Mouse (Mus musculus): ENCODE results near the gene Camta1. TPM values are rescaled to one million over a fixed set of nuclear protein-coding genes. Genes with fewer than 3 reads are reported as not detected.

The Camta1 gene
- total RNA-seq, 2 experiments from 2014 or later = 40.1 to 77.9 TPM

- no peak for ATAC-seq (replicated peaks; ENCODE audit: poor library complexity)
Measured at GRCm38 (mm10) chr4:151408246-151408645, 453.4 kb downstream of the Camta1 start.

GRCm38 (mm10) chr4:151407129-151407528 lies 454.5 kb downstream of the Camta1 start:
- no peak for ATAC-seq (replicated peaks; ENCODE audit: poor library complexity)

GRCm38 (mm10) chr4:151404581-151405256 lies 457.0 kb downstream of the Camta1 start:
- ATAC-seq (replicated peaks; ENCODE audit: poor library complexity) = no peak

DNA sequence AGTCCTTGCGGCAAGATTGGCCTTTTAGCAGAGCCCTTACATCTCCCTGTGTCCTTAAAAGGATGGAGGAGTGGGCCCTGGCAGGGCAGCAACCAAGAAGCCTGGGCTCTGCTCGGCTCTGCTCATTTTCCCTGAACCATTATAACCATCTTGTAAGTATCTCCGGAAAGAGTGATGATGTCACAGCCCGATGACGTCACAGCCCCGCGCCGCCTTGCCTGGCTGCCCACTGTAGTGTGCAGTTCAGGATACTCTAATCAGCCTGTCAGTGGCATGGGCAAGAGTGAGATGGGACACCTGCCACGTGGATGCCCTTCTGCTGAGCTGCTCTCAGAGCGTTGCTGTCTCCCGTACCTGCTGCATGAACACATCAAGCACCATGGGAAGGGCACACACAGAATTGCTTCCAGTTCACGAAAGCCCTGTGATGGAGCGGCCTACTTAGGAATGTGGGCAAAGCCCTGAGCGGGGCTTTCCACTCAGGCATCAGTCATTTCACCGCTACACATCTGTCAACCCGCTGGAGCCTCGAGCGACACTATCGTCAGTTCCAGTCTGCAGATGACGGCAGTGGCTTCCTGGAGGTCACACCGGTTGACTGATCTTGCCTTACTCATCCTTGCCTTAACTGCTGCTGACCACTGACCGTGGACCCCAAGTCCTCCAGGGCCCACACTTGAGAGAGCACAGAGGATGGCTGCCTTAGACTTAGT lies 459.8 kb downstream of the Camta1 start:
- ATAC-seq (replicated peaks; ENCODE audit: poor library complexity) = no peak

- no peak for ATAC-seq (replicated peaks; ENCODE audit: poor library complexity)
Measured at GRCm38 (mm10) chr4:151396536-151396935, 465.1 kb downstream of the Camta1 start.

- no peak for ATAC-seq (replicated peaks; ENCODE audit: poor library complexity)
Measured at GRCm38 (mm10) chr4:151389345-151389744, 472.3 kb downstream of the Camta1 start.

DNA sequence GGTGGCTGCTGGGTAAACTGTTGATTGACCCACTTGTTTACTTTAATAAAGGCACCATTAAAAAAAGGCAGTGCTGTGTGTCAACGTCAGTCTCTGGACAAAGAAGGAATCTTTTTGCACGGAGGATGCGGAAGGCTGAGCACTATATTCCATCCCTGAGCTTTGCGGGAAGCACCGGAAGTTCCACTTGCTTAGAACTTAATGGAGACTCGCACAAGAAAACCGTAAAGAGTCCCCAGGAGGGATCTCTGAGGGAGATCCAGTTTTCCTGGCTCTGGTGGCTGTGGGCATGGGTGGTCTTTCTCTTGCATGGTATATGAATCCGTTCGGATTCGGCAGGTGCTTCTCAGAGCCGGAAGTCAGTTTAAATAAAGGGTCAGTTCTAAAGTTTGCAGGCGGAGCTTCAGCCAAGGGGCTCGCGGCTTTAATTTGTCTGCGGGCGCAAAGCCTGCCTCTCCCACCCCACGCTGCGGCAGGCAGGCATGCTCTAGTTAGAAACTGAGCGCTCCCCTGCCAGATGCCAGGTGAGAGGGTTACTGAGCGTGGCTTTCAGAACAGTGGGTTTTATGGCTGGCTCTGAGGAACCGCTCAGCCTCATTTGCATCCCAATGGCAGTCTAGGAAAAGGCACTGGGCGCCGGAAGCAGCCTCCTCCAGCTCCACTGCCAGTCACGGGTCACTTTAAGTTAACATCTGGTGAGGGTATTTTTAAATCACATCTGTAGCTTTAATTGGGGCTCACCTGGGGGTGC lies 474.8 kb downstream of the Camta1 start:
- no peak for ATAC-seq (replicated peaks; ENCODE audit: poor library complexity)

DNA sequence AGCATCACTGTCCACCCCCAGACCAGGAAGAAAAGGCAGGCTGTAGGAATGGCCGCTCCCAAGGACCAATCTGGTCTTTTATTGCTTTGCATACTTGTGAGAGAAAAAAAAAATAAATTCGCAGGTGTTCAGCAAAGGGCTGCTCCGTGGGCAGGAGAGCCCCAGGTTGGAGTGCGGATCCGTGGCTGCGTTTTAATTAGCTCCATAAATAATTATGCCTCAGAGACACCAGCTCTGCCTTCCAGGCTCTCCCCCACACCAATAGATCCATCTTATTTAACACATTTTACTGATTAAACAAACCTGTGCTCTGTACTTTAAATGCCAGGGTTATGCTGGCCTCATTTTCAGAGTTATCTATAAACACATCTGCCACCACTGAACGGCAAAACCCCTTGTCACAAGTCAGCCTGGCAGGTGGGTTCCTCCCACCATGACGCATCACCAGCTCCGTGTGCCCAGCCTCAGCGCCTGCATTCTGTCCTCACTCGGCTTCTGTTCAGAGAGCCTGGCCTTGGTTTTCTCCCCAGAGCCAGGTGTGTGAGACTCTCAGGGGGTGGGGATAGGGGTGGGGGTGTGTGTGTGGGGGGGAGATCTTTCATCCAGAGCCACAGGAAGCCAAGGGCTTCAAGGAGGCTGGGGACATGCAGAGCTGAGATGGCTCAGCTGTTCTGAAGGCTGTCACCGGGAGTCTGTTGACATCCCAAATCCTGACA lies 475.5 kb downstream of the Camta1 start:
- no peak for ATAC-seq (replicated peaks; ENCODE audit: poor library complexity)

GRCm38 (mm10) chr4:151377731-151378130 lies 483.9 kb downstream of the Camta1 start:
- no peak for ATAC-seq (replicated peaks; ENCODE audit: poor library complexity)

DNA sequence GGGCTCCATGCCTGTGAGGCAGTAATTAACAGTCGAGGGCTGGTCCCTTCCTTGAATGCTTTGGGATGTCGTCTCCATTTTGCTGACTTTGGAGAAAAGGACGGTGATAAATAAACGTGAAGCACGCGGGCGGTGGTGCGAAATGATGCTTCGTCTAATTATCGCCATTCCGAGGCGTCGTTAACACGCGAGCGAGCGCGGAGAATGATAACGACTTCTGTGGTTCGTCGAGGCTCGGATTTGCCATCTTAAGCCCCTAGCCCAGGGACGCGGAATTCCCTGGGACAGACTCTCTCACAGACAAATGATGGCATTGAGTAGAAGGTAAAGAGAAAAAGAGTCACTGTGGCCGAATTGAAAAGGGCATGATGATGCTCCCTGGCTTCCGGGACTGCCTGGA lies 485.4 kb downstream of the Camta1 start:
- no peak for ATAC-seq (replicated peaks; ENCODE audit: poor library complexity)

DNA sequence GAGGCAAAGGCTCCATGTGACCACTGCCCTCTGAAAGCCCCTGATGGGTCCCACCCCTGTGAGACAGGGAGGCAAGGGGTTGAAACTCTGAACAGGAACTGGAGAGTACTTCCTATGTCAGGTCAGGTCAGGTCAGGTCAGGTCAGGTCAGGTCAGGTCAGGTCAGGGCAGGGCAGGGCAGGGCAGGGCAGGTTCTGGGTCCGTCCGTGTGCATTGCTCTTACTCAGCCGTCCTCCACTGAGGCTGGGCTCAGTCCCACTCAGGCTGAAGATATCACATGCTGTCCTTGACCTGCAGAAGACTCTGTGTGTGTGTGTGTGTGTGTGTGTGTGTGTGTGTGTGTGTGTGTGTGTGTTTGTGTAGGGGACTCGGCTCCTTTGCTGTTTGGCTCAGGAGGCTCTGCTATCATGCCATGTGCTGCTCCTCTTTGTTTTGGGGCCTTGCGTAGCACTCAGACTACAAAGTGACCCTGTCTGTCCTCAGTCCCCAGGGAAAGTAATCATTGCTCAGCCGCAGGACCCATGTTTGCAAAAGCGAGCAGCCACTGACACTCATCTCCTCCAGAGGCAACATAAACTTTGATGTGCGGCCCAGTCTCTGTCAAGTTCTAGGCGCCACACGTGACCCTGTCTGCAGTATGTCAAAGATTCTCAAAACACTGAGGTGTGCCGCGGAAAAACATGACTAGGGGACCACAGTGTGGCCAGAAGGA lies 488.7 kb downstream of the Camta1 start:
- no peak for ATAC-seq (replicated peaks; ENCODE audit: poor library complexity)

- ATAC-seq (replicated peaks; ENCODE audit: poor library complexity) = no peak
Measured at GRCm38 (mm10) chr4:151366941-151367545, 494.6 kb downstream of the Camta1 start.

GRCm38 (mm10) chr4:151360976-151361673 lies 500.6 kb downstream of the Camta1 start:
- ATAC-seq (replicated peaks; ENCODE audit: poor library complexity) = no peak

- ATAC-seq (replicated peaks; ENCODE audit: poor library complexity) = no peak
Measured at GRCm38 (mm10) chr4:151355505-151355904, 506.2 kb downstream of the Camta1 start.

DNA sequence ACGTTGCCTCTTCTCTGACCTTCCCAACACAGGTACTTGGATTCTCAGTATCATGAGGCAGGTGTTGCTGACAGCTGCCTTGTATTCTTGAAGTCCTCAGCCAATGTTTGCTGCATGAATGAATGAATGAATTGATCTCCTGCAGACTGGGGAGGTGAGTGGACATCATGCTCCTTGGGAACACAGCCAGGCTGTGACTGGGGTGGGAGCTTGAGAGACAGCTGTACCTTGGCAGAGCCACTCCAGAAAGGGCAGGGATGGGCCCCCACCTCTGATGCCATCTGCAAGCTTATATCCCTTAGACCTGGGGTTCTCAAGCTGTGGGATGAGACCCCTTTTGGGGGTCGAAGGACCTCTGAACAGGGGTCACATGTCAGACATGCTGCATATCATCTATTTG lies 508.9 kb downstream of the Camta1 start:
- ATAC-seq (replicated peaks; ENCODE audit: poor library complexity) = no peak

- ATAC-seq (replicated peaks; ENCODE audit: poor library complexity) = no peak
Measured at GRCm38 (mm10) chr4:151352249-151352648, 509.4 kb downstream of the Camta1 start.

DNA sequence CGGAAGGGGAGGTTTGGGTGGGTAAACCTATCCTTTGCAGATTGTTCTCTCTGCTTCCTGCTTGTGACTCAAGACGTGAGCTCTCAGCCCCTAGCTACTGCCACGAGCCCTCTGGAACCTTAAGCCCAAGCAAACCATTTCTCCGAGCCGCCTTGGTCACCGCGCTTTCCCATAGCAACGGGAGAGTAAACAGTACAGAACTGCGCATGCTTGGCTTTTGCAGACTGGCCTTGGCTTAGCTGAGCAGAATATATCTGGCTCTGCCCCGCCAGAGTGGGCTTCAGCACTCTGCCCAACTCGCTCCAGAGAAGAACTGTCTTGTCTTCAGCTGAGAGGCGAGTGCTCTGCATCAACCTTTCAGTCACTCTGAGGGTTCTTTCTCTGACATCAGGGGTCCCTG lies 509.9 kb downstream of the Camta1 start:
- no peak for ATAC-seq (replicated peaks; ENCODE audit: poor library complexity)

GRCm38 (mm10) chr4:151347620-151348019 lies 514.1 kb downstream of the Camta1 start:
- no peak for ATAC-seq (replicated peaks; ENCODE audit: poor library complexity)

DNA sequence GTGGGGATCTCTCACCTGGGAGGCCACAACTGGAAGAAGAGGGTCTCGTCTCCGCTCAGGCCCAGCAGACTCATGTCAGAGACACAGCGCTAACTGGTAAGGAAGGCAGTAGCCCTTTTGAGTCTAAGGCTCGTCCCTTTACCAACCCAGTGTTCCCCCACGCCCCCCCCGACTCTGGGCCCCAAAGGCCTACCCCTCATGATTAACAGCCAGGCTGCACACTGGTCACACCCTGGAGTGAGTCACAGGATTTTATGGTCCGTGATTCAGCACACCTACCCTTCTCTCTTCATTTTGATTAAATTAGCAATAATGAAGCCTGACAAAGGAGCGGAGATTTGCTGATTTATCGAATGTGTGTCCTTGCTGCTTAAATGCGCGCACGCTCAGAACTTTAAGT lies 515.0 kb downstream of the Camta1 start:
- no peak for ATAC-seq (replicated peaks; ENCODE audit: poor library complexity)

- no peak for ATAC-seq (replicated peaks; ENCODE audit: poor library complexity)
Measured at GRCm38 (mm10) chr4:151344811-151345210, 516.9 kb downstream of the Camta1 start.

Data from megakaryocyte progenitor cell, adult 5-6 weeks (primary cell).